Mouse (Mus musculus) urinary bladder, adult 18-20 months (tissue): ENCODE data around the gene Tmem184b.

Source experiments
- DNase-seq, 2 experiments: peaks; one replicate each; pipeline ENCODE4 v3.0.0; 2022; ENCODE audit warnings: low spot score in 2 of 2, mixed read lengths in 2 of 2

The Tmem184b gene

DNA sequence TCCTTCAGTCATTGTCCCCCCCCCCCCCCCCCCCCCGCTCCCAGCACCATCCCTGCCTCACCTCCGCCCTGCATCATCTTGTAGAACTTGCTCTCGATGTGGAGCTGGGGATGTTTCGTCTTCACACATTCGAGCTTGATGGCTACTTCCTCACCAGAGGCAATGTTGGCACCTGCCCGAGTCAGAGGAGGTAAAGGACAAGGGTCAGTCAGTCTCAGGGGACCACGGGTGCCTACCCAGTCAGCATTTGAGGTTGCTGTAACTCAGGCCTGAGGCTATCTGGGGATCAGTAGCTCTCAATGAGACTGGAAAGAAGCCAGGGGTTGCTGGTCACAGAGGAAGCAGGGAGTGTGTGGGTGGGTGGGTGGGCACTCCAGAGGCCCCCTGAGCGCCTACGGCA is 26.6 kb upstream of the Tmem184b start:
- DNase-seq: no peak

DNA sequence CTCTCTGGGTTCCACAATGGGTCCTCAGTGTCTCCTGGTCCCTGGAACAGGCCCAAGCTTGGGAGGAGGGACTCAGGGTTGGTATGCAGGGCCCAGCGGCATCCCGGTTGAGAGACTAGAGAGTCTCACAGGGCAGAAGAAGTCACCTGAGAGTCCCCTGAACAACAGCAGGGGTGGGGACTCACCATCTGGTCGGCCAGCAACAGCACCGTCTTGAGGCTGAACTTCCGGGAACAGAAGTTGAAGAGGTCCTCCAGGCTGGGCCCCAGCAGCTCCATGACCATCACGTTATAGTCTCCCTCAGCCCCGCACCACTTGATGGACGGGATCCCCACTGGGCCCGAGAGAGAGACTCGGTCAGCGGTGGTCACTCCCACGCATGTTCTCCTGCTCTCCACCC is 26.2 kb upstream of the Tmem184b start:
- no peak for DNase-seq

DNA sequence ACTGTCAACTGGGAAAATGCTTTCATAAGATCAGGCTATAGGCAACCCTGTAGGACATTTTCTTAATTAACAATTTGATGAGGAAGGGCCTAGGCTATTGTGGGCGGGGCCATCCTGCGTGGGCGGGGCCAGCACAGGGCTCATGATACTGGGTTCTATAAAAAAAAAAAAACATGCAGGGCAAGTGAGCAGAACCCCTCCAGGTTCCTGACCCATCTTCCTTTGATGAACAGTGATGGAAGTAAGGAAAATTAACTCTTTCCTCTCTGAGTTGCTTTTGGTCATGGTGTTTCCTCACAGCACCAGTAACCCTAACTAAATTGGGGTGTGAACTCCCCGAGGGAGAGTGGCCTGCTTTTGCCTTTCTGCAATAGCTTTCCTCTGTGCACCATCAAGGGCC is 25.2 kb upstream of the Tmem184b start:
- no peak for DNase-seq

DNA sequence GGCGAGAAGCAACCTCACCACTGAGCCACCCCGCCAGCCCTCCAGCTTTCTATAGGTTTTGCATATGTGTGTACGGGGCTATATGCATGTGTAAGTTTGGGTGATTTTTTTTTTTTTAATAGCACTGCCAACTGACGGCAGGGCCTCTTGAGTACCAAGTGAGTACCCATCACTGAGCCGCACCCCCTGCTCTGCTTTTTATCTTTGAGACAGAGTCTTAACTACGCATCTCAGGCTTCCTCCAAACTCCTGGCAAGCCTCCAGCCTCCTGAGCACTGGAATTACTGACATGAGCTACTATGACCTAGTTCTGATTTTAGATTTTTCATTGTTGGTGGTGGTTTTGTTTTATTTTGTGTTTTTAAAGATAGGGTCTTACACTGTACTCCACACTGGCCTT is 24.1 kb upstream of the Tmem184b start:
- DNase-seq: no peak

DNA sequence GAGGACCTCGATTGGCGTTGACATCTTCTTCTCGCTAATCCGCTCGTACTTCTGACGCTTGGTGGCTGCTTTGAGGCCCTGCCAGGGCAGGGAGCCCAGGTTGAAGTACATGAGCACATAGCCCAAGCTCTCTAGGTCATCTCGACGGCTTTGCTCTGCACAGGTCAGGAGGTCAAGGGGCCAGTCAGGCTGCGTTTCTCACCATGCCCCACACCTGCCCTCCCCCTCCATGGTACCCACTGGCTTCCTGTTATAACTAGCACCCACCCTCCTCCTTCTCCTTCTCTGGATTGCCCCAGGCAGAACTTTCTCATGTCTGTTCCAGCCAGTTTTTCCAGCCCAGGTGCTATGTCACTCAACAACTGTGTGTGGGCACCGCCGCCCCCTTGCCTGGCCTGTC is 22.1 kb upstream of the Tmem184b start:
- DNase-seq: peak in 1 of 2 experiments; percentile 49

DNA sequence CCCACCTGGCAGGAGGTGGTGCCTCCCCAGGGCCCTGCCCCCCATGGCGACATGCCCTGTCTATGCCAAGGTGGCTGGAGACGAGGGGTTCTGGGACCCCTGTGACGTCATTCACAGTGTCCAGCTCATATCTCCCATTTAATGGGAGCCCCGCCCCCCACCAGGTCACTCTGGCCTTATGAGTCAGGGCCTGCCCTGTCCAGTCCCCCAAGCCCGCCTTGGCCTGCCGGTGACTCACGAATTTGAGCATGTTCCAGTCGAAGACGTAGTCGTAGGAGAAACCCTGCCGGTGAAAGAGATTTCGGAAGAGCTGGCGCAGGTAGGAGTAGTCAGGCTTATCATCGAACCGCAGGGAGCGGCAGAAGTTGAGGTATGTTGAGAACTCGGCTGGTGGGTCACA is 21.2 kb upstream of the Tmem184b start:
- DNase-seq: peak; percentile 63 to 77

DNA sequence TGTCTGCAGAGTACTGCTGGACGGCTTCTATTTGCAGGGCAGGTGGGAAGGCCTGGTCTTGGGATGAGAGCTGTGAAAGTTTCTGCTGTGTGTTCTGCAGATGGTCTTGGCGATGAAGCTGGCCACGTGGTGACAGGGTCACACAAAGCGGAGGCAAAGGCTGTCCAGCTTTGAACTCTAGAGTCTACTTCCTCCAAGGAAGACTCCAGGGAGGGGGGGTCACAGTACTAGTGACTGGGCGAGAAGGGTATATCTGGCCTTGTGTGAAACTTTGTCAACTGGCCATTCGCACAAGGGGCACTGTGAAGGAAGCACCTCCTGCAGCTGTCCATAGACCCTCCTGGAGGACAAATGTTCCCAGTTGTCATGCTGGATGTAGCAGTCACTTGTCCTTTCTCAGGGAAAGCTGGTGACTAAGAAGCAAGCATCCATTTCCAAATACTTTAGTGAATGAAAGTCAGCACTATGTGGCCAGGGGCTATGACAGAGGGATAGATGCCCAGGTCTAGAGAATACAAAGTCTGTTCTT is 19.4 kb upstream of the Tmem184b start:
- DNase-seq: no peak

DNA sequence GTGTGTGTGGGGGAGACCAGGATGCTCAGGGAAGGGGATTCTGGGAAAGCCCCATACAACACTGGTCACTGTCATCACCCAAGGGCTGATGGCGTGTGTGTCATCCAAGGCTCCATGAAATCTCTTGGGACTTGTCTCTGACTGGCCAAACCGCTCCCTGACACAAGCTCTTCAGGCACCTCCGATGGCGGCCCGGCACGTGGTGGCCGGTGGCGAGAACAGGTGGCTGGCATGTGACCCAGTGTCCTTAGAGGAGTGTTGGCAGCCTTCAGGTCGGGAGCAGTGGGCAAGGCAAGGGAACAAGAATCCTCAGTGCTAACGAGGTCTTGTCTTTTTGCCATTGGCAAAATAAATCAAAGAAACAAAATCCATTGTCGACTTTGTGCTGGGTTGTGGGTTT is 15.3 kb upstream of the Tmem184b start:
- no peak for DNase-seq

DNA sequence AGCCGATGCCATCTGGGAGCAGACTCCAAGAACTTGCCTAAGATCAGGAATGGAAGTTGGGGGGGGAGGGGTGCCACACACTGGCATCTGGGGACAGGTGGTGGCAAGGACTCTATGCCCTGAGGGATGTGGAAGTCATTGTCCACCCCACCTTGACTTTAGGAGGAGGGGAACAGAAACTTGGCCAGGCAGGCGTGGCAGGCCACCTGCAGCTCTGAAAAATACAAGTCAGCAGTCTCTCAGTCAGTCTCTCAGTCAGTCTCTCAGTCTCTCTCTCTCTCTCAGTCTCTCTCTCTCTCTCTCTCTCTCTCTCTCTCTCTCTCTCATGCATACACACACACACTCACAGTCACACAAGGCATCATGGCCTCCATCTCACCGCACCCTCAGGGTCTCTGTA is 14.9 kb upstream of the Tmem184b start:
- no peak for DNase-seq

DNA sequence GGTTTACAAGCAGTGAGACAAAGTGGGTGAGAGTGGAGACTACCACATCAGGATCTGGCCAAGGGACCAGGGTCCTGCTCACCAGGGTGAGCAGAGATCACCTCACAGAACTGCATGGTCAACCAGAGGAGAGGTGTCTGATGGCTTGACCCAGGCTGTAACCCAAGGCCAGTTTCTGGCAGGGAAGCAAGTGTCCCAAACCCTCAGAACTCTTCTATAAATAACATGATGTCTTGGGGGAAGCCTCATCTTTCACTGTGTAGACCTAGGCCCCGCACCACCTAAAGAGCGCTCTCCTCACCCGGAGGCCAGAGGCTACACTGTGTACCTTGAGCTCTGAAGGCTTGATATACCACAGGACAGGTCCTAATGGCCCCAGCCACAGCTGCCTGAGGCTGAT is 14.0 kb upstream of the Tmem184b start:
- no peak for DNase-seq

DNA sequence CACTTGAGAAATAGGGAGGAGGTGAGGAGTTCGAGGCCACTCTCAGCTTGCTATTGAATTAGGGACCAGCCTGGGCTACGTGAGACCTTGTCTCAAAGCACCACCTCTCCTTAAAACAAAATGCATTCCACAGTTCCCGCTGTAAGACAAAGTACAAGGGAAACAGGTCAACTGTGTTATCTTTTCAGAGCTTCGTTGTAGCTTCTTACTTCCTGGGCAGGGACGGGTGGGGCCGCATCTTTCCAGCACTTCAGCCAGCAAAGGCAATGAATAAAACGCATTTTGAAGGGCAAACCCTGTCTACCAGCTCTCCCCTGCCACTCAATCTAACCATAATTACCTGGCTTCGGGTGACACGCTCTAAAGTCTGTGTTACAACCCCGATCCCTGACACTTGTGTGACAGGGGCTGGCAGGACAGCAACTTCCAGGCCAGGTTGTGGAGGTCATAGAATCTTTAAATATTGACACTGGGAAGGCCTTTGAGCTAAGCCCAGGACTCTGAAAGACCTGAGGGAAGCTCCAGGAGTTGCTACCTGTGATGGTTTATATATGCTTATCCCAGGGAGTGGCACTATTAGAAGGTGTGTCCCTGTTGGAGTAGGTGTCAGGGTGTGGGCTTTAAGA is 13.2 kb upstream of the Tmem184b start:
- DNase-seq: no peak

DNA sequence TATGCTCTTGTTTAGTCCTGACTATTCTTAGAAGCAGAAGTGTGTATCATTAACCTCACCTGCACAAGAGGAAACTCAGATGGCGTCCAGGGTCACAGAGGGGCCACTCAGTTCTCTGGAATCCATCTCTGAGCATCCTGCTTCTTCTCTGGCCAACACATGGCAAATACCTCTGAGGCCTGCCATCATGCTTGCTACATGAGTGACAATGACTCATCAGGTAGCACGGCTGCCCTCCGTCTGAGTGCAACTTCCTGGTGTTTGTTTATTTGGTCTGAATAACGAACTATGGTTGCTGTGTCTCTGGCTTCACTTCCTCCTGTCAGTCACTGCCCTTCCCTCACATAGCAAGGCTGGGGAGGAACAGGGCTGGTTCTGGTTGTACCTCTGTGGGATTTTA is 11.1 kb upstream of the Tmem184b start:
- no peak for DNase-seq

DNA sequence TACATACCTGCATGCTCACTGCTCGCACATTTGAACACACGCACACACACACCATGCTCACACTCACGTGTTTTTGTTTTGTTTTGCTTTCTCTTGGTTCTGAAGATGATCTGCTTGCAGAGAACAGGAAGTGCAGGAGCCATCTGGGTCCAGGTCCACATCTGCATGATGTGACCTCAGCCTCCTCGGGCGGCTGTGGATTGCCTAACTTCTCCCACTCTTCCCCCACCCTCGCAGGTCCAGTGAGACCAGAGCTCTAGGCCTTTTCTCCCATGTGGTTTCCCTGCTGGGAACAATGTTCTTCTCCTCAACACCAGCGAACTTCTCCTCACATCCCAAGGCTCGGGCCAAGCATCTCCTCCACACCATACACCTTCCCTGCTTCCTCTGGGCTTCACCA is 10.4 kb upstream of the Tmem184b start:
- no peak for DNase-seq

DNA sequence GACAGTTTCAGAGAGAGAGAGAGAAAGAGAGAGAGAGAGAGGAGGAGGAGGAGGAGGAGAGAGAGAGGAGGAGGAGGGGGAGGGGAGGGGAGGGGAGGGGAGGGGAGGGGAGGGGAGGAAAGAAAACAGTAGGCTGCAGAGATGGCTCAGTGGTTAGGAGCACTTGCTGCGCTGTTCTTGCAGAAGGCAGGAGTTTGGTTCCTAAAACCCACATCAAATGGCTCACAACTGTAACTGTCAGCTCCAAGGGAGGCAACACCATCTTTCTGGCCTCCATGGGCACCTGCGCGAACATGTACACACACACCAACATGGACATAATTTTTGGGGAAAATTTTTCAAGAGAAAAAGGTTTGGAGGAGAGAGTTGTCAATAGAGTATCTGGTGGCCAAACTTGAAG is 9.8 kb upstream of the Tmem184b start:
- no peak for DNase-seq

DNA sequence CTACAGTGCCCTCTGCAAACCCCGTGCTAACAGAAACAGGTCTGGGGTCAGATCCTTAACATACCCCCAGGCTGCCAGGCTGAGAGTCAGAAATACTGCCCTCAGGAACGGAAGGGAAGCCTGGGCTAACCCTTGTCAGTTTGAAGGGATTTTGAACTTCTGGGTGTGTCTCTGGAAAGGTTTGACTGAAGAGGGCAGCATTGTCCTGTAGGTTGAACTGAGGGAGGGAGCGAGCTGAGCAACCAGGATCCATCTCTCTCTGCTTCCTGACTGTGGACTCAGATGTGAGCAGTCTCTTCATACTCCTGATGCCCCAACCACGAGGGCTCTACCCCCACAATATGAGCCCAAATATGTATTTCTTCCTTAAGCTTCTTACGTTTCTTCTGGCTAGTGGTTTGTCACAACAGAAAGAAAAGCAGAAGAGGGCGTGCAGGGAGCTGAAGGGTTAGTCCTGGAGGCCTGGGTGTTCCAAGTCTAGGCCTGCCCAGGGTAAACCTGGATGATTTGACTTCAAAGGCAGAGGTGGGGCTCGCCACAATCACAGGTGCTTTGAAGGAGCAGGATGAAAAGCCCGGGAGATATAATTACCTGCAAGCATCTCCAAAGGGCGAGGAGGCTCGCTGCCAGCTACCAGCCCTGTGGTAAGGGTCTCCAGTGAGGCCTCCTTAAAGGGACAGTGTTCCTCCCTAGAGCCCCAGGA is 8.1 kb upstream of the Tmem184b start:
- no peak for DNase-seq

DNA sequence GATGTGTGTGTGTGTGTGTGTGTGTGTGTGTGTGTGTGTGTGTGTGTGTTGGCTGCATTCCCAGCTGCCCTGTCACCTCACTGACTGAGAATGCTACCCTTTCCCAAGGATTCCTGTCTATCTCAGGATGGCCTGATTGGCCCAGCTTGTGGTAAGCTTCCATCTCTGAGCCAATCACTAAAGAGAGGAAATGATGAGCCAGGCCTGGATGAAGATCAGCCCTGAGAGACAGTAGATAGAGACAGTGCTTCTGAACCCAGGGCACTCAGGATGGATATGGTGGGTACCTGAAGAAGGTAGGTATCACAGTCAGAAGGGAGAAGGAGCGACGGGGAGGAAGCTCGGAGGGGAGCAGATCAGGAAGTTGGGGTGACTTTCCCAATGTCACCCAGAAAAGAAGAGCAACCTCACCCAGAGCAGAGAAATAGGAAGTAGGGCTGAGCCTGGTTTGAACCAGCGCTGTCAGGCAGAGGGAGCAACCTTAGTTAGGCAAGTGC is 5.8 kb upstream of the Tmem184b start:
- no peak for DNase-seq

DNA sequence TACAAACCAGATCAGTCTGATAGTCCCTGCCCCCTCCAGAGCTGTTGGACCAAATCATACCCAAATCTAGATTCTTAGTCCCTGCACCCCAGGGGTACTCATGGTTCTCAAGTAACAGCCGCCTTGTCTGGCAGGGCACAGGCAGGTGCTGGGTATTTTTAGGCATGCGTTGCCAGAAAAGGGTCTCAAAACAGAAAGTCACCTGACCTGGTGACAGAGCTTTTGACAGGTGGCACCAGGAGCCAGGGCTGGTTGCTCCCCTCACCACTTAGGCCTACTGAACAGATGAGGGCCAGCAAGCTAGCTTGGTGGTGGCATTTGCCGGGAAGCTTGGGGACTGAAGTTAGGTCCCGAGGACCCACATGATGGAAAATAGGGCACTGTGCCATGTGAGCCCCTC is 3.2 kb upstream of the Tmem184b start:
- DNase-seq: no peak

DNA sequence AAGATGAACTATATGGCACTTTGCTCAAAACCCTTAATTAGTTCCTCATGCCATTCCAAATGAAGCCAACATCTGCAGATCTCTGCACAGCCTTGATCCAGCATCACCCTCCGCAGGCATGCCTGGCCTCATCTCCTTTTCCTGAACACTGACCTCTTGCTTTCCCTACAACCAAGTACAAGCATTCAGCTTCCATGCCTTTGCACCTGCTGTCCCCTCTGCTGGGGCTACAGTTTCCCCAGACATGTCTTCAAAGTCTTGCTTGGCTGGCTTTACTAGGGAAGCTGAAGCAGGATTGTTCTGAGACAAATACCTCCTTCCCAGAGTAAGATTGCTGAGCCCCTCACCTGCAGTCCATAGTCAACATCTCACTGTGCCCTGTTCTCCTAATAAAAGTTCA is 908 bp upstream of the Tmem184b start:
- no peak for DNase-seq

DNA sequence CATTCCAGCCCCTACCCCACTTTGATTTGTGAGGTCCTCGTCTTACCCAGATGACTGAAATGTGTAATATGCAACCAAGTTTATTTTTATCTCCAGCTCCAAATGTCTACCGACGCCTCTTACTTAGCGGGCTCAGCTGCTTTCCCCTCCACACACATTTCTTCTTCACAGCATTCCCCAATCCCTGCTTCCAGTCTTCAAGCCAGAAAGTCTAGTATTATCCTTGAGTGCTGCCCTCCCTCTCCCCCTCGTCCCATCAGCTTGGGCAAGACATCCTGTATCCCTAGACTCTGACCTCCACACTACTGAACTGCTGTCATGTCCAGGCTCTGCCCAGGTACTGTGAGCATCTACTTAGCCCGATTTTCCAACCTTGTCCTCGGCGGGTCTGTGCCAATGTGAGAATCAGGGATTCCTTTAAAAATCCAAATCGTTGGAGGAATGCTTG is 418 bp upstream of the Tmem184b start:
- no peak for DNase-seq

DNA sequence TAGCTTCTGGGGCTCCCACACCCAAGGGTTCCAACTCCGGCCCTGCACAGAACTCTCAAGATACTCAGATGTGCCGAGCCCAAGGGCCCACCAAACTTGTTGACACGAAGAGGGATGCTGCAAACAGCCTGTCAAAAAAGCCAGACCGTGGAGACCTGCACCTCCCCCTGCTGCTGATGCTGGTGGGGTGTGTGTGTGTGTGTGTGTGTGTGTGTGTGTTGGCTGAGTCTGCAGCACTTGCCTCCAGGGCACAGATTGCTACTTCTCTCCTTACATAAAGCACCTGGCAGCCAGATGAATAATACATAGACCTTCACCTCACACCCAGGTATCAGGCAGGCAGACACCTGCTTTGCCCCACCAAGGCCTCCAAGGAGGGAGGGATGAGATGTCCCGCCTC is 1.2 kb downstream of the Tmem184b start:
- DNase-seq: no peak

DNA sequence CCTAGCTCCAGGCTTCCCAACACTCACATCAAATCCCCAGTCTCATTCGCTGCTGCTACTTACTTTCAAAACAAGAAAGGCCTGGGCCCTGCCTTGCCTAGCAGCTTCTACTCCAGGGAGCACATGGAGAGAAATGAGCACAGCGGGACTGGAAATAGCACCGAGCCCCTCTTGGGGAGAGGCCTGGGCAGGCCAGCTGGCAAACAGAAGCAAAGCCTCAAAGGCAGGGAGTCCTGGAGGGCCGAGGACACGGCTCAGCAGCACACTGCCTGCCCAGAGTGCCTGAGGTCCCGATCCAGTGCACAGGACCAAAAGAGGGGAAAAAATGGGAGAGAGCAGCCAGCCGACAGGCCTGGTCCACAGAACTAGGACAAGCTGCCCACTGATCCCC is 2.4 kb downstream of the Tmem184b start:
- no peak for DNase-seq

DNA sequence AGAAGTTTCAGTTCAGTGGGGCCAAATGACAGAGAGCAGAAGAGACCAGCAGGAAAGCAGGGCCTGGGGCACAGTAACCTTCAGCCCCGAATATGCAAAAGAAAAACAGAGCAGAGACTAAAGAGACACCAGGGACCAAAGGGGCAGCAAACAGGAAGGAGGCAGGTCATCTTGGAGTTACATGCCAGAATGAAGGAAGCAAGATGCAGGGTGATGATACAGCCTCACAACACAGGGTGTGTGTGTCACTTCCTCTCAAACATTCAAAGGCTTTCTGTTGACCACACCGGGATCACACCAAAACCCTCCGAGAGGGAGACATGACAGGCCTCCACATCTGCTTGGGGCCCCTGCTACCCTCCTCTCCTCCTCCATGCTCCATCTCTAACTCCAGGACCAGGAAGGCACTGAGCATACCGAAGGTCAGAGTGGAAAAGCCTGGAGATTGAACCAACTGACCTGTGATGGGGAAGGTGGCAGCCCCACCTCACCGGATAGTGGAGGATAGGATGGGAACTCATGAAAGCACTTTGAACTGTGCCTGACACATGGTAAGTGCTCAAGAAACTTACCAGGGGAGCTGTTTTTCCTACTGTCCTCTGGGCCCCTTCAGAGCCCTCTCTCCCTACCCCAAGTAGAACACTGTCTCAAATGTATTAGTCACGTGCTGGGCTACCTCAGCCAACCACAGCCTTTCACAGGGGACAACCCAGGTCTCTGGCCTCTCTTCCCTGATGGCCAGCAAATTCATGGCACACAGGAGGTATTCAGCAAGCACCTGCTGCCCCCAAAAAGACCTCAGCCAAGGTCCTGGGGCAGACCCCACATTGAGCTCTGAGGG is 3.0 kb downstream of the Tmem184b start:
- no peak for DNase-seq
